Mouse (Mus musculus) midbrain, postnatal 0 days (tissue): ENCODE data around the gene Osbpl6. TPM values are rescaled to one million over a fixed set of nuclear protein-coding genes. Genes with fewer than 3 reads are reported as not detected.

Experiments
- ATAC-seq: fragments of 200-750 bp; cut with Nextera tagmentation; 2 replicates; pipeline ENCODE4 v1.8.0; 2017; ENCODE audit warnings: moderate number of reproducible peaks, mild to moderate bottlenecking, moderate TSS enrichment, moderate library complexity; ENCODE audit not compliant: low FRiP score
- DNase-seq: peaks from one replicate; pipeline ENCODE4 v3.0.0-alpha.2; 2015; ENCODE audit warnings: low spot score
- H3K27ac ChIP-seq: fragments of 300-500 bp; sonication (generic); 2 replicates; pipeline ENCODE4 v1.5.1; 2014; ENCODE audit warnings: low read depth, mild to moderate bottlenecking, low read length, mixed read lengths
- H3K27me3 ChIP-seq: fragments of 300-500 bp; sonication (generic); 2 replicates; pipeline ENCODE4 v1.6.1; 2014; ENCODE audit warnings: low read length, control low read depth, mixed read lengths; ENCODE audit not compliant: insufficient read depth
- H3K36me3 ChIP-seq: fragments of 300-500 bp; sonication (generic); 2 replicates; pipeline ENCODE4 v1.6.1; 2014; ENCODE audit warnings: low read length, control low read depth, mixed read lengths; ENCODE audit not compliant: insufficient read depth
- H3K4me1 ChIP-seq: fragments of 300-500 bp; sonication (generic); 2 replicates; pipeline ENCODE4 v1.6.1; 2014; ENCODE audit warnings: mild to moderate bottlenecking, control low read depth, antibody characterized with exemption, low read length, mixed read lengths; ENCODE audit not compliant: insufficient read depth
- H3K4me2 ChIP-seq: fragments of 300-500 bp; sonication (generic); 2 replicates; pipeline ENCODE4 v1.6.1; 2014; ENCODE audit warnings: low read depth, mild to moderate bottlenecking, low read length, mixed read lengths; ENCODE audit not compliant: poor library complexity, severe bottlenecking
- H3K4me3 ChIP-seq: fragments of 300-500 bp; sonication (generic); 2 replicates; pipeline ENCODE4 v1.5.1; 2014; ENCODE audit warnings: low read depth, mild to moderate bottlenecking, low read length, moderate library complexity
- H3K9ac ChIP-seq: fragments of 300-500 bp; sonication (generic); replicated peaks from 2 replicates; pipeline ENCODE4 v1.6.1; 2014; ENCODE audit warnings: mild to moderate bottlenecking, low read length, moderate library complexity, mixed read lengths; ENCODE audit not compliant: poor library complexity, severe bottlenecking
- H3K9me3 ChIP-seq: fragments of 300-500 bp; sonication (generic); 2 replicates; pipeline ENCODE4 v1.6.1; 2016; ENCODE audit warnings: low read length, control low read depth
- CTCF ChIP-seq: IDR thresholded peaks from 2 replicates; pipeline ENCODE4 v1.5.1; 2016; ENCODE audit warnings: antibody characterized with exemption, mild to moderate bottlenecking
- WGBS: fragments of 180-500 bp; shearing (Covaris S2); extraction: QIAGEN DNeasy Blood & Tissue Kit; methylation state at CpG from one replicate; pipeline ENCODE4 v1.1.7; 2014; 5-methylcytosine and 5-hydroxymethylcytosine counted together
- polyA plus RNA-seq: library from polyadenylated mRNA; unstranded; fragments of >200 nt; fragmentation: Nextera tagmentation; extraction: Ambion mirVana; gene quantifications from 2 replicates; pipeline ENCODE4 v1.2.1, GENCODE M21; 2015
- total RNA-seq: library from RNA; depleted of rRNA; stranded (reverse); fragments of >200 nt; gene quantifications from 2 replicates; pipeline ENCODE4 v1.2.3, GENCODE M21; 2014

Gene Osbpl6
- total and polyA plus RNA-seq, 2 experiments from 2014 or later = 17.0 to 26.7 TPM

DNA sequence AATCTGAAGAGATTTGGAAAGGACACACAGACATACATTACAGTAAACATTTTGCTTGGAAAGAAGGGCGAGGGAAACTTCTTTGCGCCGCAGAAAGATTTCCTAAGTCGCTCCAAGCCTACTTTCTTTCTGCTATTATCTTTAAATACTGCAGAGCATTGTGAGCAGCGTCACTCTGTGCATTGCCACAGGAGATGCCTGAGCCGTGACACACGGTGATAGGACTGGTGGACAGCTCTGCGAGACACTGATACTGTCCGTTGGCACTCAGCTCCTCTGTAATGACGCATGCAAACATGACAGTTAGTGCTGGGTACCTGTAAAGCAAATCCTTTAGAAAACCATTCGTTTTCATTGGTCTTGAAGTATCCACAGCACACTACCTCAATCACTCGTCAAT, 224.0 kb downstream of the Osbpl6 start:
- WGBS = 93% methylated on average over 12 of the region's 12 CpGs
- Histone ChIP-seq H3K4me1 (no peaks in the 10 kb centered on the region), H3K27me3 (no peaks in the 10 kb centered on the region), H3K36me3 (peaks cover 51% of the 10 kb centered on the region), H3K9me3 (no peaks in the 10 kb centered on the region), H3K9ac (no peak overlapping the region), H3K4me2 (no peak overlapping the region), H3K4me3 (no peak overlapping the region), H3K27ac (no peak overlapping the region)
- no peak for DNase-seq
- no peak for ATAC-seq
- TF ChIP-seq CTCF = no peak

DNA sequence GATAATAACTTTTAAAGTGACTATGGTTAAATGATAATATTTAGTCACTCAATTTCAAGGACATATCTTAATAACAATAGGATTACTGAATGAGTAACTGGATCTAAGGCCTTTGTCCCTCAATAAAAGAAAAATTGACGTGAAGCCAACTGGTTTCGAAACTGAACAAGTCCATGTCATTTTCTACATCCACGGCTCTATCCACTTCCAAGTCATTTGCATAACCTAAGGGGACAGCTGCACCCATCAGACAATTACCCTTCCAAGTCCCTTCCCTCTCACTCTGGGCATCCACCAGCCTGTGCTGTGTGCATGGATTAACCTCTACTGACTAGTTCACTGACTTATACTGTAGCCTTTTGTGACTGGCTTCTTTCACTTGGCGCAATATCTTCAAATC, 225.3 kb downstream of the Osbpl6 start:
- DNase-seq (no peak), ATAC-seq (no peak)
- Histone ChIP-seq H3K9me3 (no peaks in the 10 kb centered on the region), H3K27ac (no peak overlapping the region), H3K36me3 (peaks cover 60% of the 10 kb centered on the region), H3K4me3 (no peak overlapping the region), H3K27me3 (no peaks in the 10 kb centered on the region), H3K4me1 (no peaks in the 10 kb centered on the region), H3K9ac (no peak overlapping the region), H3K4me2 (no peak overlapping the region)
- 51% methylated on average over 4 of the region's 4 CpGs for WGBS
- no peak for TF ChIP-seq CTCF

DNA sequence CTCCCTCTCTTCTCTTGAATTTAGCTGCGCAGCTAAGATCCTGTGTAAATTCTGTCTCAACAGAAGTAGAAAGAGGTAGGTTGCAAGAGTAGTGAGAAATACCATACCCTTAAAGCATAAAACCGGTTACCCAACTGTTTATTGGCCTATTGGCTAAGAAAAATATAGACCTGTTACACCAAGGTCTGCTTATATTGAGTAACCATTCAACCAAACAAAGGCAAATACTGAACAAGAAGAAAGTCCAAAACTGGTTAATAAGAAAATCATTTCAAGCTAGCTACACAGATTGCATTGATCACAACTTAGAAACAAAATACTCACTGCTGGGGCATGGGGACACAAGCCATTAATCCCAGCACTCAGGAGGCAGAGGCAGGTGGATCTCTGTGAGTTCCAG, 233.3 kb downstream of the Osbpl6 start:
- Histone ChIP-seq H3K4me1 (no peaks in the 10 kb centered on the region), H3K9ac (no peak overlapping the region), H3K27ac (no peak overlapping the region), H3K9me3 (no peaks in the 10 kb centered on the region), H3K36me3 (peaks cover 43% of the 10 kb centered on the region), H3K27me3 (no peaks in the 10 kb centered on the region), H3K4me2 (no peak overlapping the region), H3K4me3 (no peak overlapping the region)
- no peak for TF ChIP-seq CTCF
- DNase-seq = no peak
- 97% methylated on average over 2 of the region's 2 CpGs for WGBS
- ATAC-seq = no peak

DNA sequence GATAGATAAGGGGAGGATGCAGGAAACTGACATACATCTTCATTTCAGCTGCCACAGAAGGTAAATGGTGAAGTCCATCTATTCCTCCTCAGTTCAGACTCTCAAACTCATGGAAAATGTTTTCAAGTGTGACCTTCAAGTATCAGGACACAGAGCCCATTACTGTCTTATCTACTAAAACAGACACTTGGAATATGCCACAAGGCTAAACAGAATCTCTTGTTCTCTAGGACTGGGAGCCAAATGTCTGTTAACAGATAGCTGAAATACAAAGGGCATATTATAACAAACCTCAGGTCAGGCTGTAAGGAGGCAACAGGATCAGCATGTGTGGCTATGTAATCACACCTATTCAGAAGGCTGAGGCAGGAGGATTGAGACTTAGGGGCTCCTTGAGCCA, 237.5 kb downstream of the Osbpl6 start:
- no peak for TF ChIP-seq CTCF
- Histone ChIP-seq H3K4me2 (no peak overlapping the region), H3K36me3 (peaks cover 17% of the 10 kb centered on the region), H3K4me1 (no peaks in the 10 kb centered on the region), H3K4me3 (no peak overlapping the region), H3K27me3 (no peaks in the 10 kb centered on the region), H3K9me3 (no peaks in the 10 kb centered on the region), H3K9ac (no peak overlapping the region), H3K27ac (no peak overlapping the region)
- DNase-seq = no peak
- ATAC-seq = no peak

DNA sequence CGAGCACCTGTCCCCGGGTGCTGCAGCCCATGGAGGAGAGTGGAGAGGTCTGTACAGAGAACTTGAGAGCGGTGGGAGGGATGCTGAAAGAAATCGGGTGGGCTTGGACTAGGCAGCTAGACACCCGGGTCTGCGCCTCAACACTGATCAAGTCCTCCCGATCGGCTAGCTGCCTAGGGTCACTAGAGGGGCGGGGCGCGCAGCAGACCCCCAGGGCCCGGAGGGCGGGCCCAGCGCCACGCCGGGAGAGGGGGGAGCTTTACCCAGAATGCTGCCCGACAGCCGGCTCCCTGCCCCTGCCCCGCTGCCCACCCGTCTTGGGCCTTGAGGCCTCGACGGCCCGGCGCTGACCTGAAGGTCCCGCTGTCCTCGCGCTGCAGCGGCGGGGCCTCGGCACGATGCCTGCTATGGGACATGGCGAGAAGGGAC, 241.1 kb downstream of the Osbpl6 start:
- Histone ChIP-seq H3K36me3 (no peaks in the 10 kb centered on the region), H3K27me3 (no peaks in the 10 kb centered on the region), H3K4me1 (no peaks in the 10 kb centered on the region), H3K27ac (peak overlapping the region; percentile 90), H3K4me2 (peak overlapping the region; percentile 72), H3K9ac (peak overlapping the region; percentile 85), H3K9me3 (no peaks in the 10 kb centered on the region), H3K4me3 (peak overlapping the region; percentile 86)
- DNase-seq (peak; percentile 65), ATAC-seq (peak; percentile 67)
- TF ChIP-seq CTCF = no peak
- under 1% methylated on average over 32 of the region's 32 CpGs for WGBS

GRCm38 (mm10) chr2:76647883-76648570, 241.7 kb downstream of the Osbpl6 start, which contains the start of the genes Prkra and Pjvk:
Gene Prkra (minus strand): TSS chr2:76648015.
Gene Pjvk (plus strand): TSS chr2:76648476.
- peak; percentile 2; the same call in 1 of the 2 replicates for TF ChIP-seq CTCF
- H3K27ac ChIP-seq = peak within 1 kb of the TSS; percentile 90
- H3K4me1 ChIP-seq = no peaks in the 10 kb centered on the region
- no peaks in the 10 kb centered on the region for H3K9me3 ChIP-seq
- ATAC-seq (peak; percentile 98), DNase-seq (peak; percentile 99)
- peak within 1 kb of the TSS; percentile 85 for H3K9ac ChIP-seq
- no peaks in the 10 kb centered on the region for H3K36me3 ChIP-seq
- under 1% methylated on average over 41 of the region's 42 CpGs for WGBS
- no peaks in the 10 kb centered on the region for H3K27me3 ChIP-seq
- peak within 1 kb of the TSS; percentile 86 for H3K4me3 ChIP-seq
- peak within 1 kb of the TSS; percentile 72 for H3K4me2 ChIP-seq
